Mouse (Mus musculus) bone marrow macrophage, adult 2 months (primary cell): ENCODE results near the gene Fkbp9. TPM values are rescaled to one million over a fixed set of nuclear protein-coding genes. Genes with fewer than 3 reads are reported as not detected.
"Not testable (repeated sequence)": the region's sequence is repeated elsewhere in the genome, so short reads cannot be mapped to it uniquely, and the experiment has no call there.

ENCODE experiments used
- H3K27ac ChIP-seq: 2 replicates; pipeline ENCODE4 v1.5.1; 2012; ENCODE audit warnings: low read depth, low read length; ENCODE audit not compliant: insufficient read depth
- H3K4me1 ChIP-seq: 2 replicates; pipeline ENCODE4 v1.6.1; 2012; ENCODE audit warnings: low read length; ENCODE audit not compliant: control insufficient read depth, insufficient read depth
- H3K4me3 ChIP-seq: 2 replicates; pipeline ENCODE4 v1.5.1; 2012; ENCODE audit warnings: mild to moderate bottlenecking, low read length, moderate library complexity; ENCODE audit not compliant: insufficient read depth
- CTCF ChIP-seq: IDR thresholded peaks from 2 replicates; pipeline ENCODE4 v1.5.1; 2012; ENCODE audit warnings: low read depth, mild to moderate bottlenecking, low read length, moderate library complexity
- POLR2A ChIP-seq: IDR thresholded peaks from 2 replicates; pipeline ENCODE4 v1.6.1; 2012; ENCODE audit warnings: mild to moderate bottlenecking, low read depth, low read length, borderline replicate concordance
- polyA plus RNA-seq: library from polyadenylated mRNA; stranded (reverse); fragments of >200 nt; gene quantifications from 2 replicates; pipeline ENCODE4 v1.2.4, GENCODE M21; 2012; ENCODE audit not compliant: missing spikeins, insufficient read depth, insufficient read length

The Fkbp9 gene
- polyA plus RNA-seq, 1 experiment: 6.8 TPM

DNA sequence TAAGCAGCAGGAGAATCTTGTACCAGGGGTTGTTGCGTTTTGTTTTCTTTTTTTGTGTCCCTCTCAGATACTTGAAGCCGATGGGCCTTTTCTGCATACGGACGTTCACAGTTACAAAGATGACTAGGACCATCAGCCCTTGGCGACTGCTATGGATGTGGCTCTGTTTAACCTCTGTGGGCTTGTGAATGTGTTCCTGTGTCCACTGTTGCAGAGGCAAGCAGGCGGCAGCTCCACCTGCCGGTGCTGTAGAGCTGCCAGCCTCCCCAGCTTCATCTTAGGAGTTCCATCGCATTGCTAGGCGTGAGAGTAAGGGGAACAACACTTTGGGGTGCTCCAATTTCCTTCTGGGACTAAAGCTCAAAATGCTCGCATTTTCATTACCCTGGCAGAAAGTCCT, 3.7 kb downstream of the Fkbp9 start:
- no peak overlapping the region for H3K27ac ChIP-seq
- peaks cover 2% of the 10 kb centered on the region; the same call in 1 of the 2 replicates for H3K4me1 ChIP-seq
- no peak overlapping the region for H3K4me3 ChIP-seq
- TF ChIP-seq CTCF: no peak
- TF ChIP-seq POLR2A: no peak

DNA sequence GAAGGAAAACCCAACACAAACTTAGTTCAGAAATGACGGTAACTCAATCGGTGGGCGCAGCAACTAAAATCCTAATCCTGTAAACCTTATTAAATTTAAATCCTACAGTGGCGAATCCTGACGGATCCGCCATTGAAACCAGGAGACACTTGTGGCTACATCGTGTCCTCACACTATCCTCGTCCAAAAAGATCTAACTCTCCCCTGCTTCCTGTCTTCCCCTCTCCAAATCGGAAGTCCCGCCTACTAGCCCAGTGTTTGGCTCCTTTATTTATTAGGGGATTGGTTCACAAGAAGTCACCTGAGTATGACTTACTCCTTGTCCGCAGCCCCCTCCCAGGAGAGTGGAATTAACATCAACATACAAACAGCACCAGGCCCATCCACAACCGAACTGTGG, 5.3 kb downstream of the Fkbp9 start:
- no peak for TF ChIP-seq POLR2A
- no peak for TF ChIP-seq CTCF
- no peak overlapping the region for H3K4me3 ChIP-seq
- H3K27ac ChIP-seq: no peak overlapping the region
- H3K4me1 ChIP-seq: peaks cover 2% of the 10 kb centered on the region; the same call in 1 of the 2 replicates

DNA sequence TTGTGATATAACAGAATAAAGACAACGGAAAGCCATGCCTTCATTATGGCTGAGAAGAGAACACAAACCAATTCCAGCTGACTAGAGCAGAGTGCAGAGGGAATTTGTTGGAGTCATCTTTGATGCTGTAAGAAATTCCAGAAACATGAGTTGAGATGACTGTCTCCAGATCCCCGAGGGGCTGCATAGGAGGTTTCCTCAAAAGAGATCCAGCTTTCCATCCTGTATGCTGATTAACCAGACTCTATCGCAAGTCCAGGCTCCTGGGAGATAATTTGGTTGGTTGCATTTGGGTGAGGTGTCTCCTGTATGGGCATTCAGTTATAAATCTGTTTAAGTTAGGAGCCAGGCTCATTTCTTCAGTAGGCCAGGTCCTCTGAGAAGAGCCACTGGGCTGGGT, 5.8 kb downstream of the Fkbp9 start:
- H3K27ac ChIP-seq: no peak overlapping the region
- TF ChIP-seq POLR2A (no peak), CTCF (no peak)
- peaks cover 2% of the 10 kb centered on the region; the same call in 1 of the 2 replicates for H3K4me1 ChIP-seq
- H3K4me3 ChIP-seq: no peak overlapping the region

- Histone ChIP-seq H3K4me1 (peaks cover 3% of the 10 kb centered on the region; the same call in 1 of the 2 replicates), H3K4me3 (no peak overlapping the region), H3K27ac (no peak overlapping the region)
- TF ChIP-seq CTCF: no peak
- TF ChIP-seq POLR2A: no peak
These were observed 11.4 kb downstream of the Fkbp9 start for GRCm38 (mm10) chr6:56843229-56843628.

DNA sequence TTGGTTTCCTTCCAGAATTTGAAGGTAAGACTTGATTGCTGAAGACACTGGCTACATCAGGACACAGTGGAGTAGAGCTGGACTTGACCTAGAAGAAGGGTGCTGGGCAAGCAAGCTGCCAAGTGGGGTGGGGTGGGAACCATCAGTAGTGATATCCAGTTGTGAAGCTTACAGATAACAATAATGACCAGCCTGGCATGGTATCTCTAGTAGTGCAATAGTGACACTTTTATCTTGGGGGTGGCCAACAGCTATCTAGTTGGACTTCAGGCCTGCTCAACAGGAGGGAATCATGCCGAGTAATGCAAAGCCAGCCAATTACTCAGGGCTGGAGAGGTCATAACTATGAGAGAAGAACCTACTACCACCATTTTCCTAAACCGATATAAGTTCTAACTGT, 12.5 kb downstream of the Fkbp9 start:
- H3K4me3 ChIP-seq: no peak overlapping the region
- no peak overlapping the region for H3K27ac ChIP-seq
- TF ChIP-seq POLR2A (no peak), CTCF (no peak)
- peaks cover 9% of the 10 kb centered on the region for H3K4me1 ChIP-seq

DNA sequence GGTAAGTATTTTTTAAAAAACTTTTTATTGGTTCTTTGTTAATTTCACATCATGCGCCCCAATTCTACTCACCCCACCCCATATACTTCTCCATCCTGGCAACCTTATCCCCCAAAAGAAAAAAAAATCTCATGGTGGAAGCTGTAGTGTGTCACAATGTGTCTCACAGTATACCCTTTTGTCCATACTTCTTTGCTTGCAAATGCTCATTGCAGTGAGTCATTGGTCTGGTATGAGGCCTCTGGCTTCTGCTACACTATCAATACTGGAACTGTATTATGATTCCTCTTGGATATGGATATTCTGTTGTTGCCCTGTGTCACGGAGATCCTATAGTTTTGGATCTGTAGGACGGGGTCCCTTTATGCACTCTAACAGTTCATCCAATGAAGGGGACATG, 17.1 kb downstream of the Fkbp9 start:
- TF ChIP-seq CTCF (no peak), POLR2A (no peak)
- H3K27ac ChIP-seq: no peak overlapping the region
- H3K4me3 ChIP-seq: no peak overlapping the region
- H3K4me1 ChIP-seq: peaks cover 9% of the 10 kb centered on the region

DNA sequence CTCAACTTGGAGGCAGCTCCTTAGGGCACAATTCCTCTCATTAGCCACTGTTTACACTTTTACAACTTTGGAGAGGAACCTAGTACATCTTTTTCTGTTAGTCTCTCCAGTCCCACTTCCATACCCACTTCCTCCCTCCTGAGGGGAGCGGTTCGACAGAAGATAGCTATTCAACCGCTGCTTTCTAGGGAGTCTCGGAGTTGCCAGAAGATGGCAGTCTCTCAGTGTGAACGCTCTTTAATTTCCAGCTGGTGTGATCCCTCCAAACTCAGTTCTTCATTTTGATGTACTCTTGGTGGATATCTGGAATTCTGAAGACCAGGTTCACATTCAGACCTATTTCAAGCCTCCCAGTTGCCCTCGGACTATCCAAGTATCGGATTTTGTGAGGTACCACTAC, 18.5 kb downstream of the Fkbp9 start:
- TF ChIP-seq POLR2A: no peak
- TF ChIP-seq CTCF: no peak
- H3K4me3 ChIP-seq: no peak overlapping the region
- peaks cover 9% of the 10 kb centered on the region for H3K4me1 ChIP-seq
- H3K27ac ChIP-seq: no peak overlapping the region

GRCm38 (mm10) chr6:56854803-56855202, 22.9 kb downstream of the Fkbp9 start:
- Histone ChIP-seq H3K4me3 (no peak overlapping the region), H3K4me1 (peaks cover under 1% of the 10 kb centered on the region), H3K27ac (no peak overlapping the region)
- no peak for TF ChIP-seq POLR2A
- no peak for TF ChIP-seq CTCF

- Histone ChIP-seq H3K27ac (no peak overlapping the region), H3K4me3 (no peak overlapping the region), H3K4me1 (peaks cover 8% of the 10 kb centered on the region)
- TF ChIP-seq CTCF (no peak), POLR2A (no peak)
These were observed 24.9 kb downstream of the Fkbp9 start for GRCm38 (mm10) chr6:56856748-56857147.

GRCm38 (mm10) chr6:56860205-56860848, 28.5 kb downstream of the Fkbp9 start:
- Histone ChIP-seq H3K4me1 (peaks cover 8% of the 10 kb centered on the region), H3K27ac (0 out of 2 replicates have a peak overlapping the region, but pooled peaks have one; percentile 3), H3K4me3 (no peak overlapping the region)
- no peak for TF ChIP-seq CTCF
- TF ChIP-seq POLR2A: no peak

DNA sequence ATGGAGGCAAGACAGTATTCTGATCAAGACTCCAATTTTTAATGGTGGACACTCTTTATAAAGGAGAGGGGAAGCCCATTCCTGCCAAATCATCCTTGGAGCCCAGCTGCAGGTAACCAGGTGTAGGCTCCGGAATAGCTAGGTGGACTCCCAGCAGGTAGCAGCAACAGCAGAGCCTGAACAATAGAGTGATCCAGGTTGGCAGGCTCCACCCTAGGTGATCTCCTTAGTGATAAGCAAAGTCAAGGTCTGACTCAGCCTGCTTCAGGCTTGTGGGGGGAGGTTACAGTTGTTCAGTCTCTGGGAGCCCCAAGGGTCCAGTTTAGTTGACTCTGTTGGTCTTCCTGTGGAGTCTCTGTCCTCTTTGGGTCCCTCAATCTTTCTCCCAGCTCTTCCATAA, 35.0 kb downstream of the Fkbp9 start:
- H3K4me3 ChIP-seq, H3K27ac ChIP-seq, H3K4me1 ChIP-seq: not testable (repeated sequence)
